Mouse (Mus musculus): ENCODE measurements around the gene Itpr1.

Gene Itpr1

DNA sequence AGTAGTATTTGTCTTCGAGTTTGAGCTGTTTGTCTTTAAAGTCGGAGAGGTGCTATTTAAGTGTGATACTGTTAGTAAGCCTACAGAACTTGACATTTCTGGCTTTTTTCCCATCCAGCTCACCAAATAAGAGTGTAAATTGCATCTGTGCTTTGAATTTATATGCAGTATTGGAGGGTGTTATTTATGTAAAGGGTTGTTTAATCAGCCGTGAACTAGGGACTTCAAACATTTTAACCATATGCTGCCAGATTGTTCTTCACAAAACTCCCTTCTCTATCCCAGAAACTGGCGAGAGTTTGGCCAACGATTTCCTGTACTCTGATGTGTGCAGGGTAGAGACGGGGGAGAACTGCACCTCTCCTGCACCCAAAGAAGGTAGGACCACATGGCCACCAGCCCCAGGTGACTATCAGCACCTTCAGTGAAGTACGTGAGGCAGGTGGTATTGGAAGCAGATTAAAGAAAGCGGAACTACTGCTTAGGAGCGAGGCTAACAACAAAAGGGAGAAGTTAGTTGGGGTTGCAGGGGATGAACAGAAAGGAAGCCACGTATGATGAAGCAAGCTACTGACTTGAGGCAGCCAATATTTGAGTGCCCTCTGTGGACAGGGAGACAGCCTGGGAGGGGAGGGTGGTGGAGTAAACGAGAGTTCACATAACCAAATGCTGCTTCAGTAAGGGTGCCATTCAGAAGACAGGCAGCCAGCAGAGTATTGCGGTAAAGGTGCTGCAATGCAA lies 304.5 kb downstream of the Itpr1 start:
- no peak for DNase-seq (ENCODE audit: low spot score)

DNA sequence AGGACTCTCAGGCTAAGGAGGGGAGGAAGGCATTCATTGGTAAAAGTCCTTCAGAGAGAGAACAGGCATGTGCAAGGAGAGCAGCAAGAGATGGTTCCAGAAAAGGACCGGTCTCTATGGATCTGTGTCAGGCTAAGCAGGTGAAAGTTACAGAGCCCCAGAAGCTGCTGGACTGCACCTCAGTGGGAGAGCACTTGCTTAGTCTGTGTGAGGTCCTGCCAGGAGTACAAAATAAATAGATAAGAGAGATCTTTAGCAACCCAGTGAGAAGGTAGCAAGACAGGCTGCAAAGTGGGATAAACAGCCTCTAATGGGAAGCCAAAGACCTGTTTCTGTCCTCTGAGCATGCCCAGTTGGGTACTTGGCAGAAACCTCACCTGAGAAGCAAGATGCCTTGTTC lies 305.1 kb downstream of the Itpr1 start:
- DNase-seq (ENCODE audit: low spot score), result no peak

DNA sequence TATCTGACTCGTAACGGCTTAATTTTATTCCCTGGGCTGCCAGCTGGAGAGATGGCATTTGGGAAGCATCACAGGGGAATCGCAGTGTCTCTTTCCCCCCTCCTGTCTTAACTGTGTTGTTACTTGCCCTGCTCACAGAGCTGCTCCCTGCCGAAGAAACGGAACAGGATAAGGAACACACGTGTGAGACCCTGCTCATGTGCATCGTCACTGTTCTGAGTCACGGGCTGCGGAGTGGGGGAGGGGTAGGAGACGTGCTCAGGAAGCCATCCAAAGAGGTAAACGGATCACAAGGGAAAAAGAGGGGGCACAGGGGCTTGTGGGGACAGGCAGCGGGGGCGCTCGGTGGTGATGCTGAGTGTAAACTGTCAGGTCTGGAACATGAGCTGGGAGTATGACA lies 305.7 kb downstream of the Itpr1 start:
- no peak for DNase-seq (ENCODE audit: low spot score)

GRCm38 (mm10) chr6:108519327-108519726 lies 306.4 kb downstream of the Itpr1 start:
- DNase-seq (ENCODE audit: low spot score), result no peak

GRCm38 (mm10) chr6:108523956-108524616 lies 311.2 kb downstream of the Itpr1 start:
- DNase-seq (ENCODE audit: low spot score), result no peak

DNA sequence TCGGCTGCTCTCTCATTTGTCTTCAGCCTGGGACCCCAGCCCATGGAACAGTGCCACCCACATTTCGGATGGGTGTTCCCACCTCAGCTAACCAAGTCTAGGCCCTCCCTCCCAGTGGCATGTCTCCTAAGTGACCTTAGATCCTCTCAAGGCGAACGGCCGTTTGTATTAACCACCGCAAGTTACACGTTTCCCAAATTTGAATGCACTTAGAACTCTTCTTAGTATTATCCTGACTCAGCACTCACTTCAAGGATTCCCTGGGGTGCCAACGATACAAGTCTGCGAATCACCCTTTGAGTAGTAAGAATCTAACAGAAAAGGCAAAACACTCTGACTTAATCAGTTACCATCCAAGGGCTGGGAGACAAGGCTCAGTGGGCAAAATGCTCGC lies 311.7 kb downstream of the Itpr1 start:
- no peak for DNase-seq (ENCODE audit: low spot score)

DNA sequence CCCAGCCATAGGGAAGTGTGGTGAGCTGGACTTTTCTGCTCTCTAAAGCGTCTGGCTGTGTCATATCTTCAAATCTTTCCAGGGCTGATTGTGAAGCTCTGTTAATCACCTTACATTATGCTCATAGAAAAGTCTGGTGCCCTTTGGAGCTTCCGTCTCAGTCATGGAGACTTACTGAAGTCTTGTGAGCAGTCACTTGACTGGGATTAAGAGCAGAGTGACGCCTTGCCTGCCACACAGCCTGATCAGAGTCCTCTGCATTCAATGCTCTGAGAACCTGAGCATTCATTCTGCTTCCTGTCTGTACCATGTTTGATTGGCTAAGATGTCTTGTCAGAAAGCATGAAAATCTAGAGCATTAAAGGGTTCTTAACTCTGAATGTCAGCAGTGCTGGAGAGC lies 314.7 kb downstream of the Itpr1 start:
- no peak for DNase-seq (ENCODE audit: low spot score)

- DNase-seq (ENCODE audit: low spot score), result no peak
Measured at GRCm38 (mm10) chr6:108527993-108528392, 315.1 kb downstream of the Itpr1 start.

GRCm38 (mm10) chr6:108529150-108529549 lies 316.3 kb downstream of the Itpr1 start:
- no peak for DNase-seq (ENCODE audit: low spot score)

DNA sequence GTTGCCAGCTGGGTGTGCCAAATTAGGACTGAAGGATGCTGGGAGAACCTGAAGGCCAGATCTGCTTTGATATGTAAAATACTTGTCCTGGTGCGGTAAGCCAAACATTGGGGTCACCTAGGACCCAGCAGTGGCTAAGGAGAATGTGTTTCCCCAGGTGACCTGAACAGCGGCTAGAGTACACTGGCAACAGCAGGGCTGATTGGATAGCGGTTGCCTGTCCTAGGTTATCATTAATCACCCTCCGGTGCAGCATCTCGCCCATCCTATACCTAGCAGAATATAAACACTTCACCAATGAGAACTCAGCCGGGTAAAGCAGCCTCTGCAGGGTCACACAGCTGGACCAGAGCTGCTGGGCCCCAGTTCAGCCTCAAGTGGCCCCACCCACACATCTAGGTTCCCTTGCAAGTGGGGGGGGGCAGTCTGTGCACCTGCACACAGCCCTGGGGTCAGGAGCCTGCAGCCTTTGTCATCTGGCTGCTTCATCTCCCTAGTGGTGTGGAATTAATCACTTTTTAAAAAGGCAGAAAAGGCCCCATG lies 318.0 kb downstream of the Itpr1 start:
- DNase-seq (ENCODE audit: low spot score), result no peak

GRCm38 (mm10) chr6:108531324-108532311 lies 318.7 kb downstream of the Itpr1 start:
- no peak for DNase-seq (ENCODE audit: low spot score)

DNA sequence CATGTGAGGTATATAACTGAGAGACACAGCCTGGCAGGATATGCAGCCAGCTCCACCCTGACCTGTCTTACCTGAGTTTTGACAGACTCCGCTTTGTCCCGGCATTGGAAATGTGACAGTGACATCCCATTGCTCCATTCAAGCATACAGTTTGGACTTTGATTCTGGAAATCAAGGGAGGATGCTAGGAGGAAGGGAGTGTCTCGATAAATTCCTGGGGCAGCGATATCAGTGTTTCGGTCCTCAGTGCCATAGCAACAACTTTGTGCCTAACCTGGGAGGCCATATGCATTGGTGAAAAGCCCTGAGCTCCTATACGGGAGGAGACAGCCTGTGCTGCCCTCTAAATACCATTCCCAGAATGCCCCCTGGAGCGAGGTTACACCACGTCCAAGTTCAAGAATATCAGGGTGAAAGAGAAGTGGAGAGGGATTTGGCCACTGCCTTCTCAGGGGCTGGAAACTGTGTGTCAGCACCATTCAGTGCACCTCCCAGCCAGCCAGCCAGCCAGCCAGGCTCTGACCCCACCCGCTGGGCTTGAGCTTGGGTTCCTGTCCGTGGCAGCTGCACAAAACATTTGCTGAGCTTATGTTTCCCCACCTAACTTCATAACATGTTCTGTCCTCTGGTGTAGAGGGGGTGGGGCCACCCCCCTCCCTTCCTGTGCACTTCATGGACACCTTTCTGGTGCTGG lies 319.7 kb downstream of the Itpr1 start:
- no peak for DNase-seq (ENCODE audit: low spot score)

DNA sequence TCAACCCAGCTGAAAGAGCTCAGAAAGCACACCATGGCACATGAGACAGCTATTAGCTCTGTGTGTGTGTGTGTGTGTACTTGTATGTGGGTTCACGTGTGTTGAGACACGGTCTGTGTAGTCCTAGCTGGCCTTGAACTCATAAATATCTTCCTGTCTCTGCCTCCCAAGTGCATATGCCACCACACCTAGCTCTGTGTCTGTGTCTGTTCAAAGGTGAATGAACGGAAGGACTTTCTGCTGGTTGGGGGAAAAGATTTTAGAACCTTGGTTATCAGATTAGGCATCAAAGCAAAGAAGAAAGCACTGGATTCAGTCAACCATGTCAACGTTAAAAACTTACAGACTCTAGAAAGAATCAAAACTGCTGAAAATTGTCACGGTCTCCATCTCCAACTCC lies 321.2 kb downstream of the Itpr1 start:
- no peak for DNase-seq (ENCODE audit: low spot score)

- DNase-seq (ENCODE audit: low spot score), result no peak
Measured at GRCm38 (mm10) chr6:108534596-108534995, 321.7 kb downstream of the Itpr1 start.

DNA sequence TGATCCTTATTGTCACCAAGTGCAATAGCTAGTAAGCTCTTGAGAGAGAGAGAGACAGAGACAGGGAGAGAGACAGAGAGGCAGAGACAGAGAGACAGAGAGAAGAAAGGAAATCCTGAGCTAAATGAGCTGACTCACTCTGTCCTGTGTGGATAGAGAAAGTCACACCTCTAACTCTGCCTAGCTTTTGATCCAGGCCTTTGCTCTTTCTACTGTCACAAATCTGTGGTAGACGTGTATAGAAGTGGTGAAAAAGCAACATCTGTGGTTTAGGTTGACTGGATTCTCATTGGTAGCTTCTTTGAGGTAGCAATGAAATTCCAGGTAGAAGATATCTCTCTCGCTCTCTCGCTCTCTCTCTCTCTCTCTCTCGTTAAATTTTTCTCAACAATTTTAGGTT lies 322.4 kb downstream of the Itpr1 start:
- no peak for DNase-seq (ENCODE audit: low spot score)

- DNase-seq (ENCODE audit: low spot score), result no peak
Measured at GRCm38 (mm10) chr6:108536546-108537317, 323.8 kb downstream of the Itpr1 start.

- DNase-seq (ENCODE audit: low spot score), result no peak
Measured at GRCm38 (mm10) chr6:108538406-108538805, 325.5 kb downstream of the Itpr1 start.

DNA sequence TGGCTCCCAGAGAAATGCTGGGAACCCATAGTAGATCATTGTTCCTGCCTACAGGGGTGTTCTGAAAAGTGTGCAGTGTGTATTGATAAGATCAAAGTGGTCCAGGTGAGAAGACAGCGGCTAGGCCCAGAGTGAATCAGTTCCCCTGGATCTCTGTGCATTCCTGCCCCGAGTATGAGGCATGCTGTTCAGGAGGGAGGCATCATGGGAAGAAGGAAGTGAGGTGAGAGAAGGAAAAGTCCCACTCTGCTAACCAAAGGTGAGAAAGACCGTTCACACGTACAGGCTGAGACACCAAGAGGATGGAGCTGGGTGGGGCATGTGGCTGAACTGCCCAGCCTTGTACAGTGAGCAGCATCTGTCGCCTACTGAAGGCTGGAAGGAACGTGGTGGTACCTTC lies 327.5 kb downstream of the Itpr1 start:
- DNase-seq (ENCODE audit: low spot score), result no peak

GRCm38 (mm10) chr6:108544917-108545316 lies 332.0 kb downstream of the Itpr1 start:
- no peak for DNase-seq (ENCODE audit: low spot score)

DNA sequence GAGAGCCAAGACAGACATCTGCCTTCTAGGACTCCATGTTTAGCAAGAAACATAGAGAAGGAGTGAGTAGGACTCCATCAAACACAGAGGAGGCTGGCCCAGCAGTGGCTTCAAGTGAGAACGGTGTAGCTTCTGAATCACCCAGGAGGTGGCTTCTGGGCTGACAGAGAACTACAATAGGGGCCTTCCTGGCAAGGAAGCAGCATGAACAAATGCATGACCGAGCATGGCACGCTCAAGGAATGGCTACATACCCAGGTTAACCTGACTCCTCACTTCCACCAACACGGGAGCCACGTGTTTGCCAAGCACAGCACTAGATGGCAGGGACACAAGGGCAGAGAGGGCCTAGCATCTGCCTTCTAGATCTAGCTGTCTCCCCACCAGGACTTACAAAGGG lies 332.6 kb downstream of the Itpr1 start:
- no peak for DNase-seq (ENCODE audit: low spot score)

DNA sequence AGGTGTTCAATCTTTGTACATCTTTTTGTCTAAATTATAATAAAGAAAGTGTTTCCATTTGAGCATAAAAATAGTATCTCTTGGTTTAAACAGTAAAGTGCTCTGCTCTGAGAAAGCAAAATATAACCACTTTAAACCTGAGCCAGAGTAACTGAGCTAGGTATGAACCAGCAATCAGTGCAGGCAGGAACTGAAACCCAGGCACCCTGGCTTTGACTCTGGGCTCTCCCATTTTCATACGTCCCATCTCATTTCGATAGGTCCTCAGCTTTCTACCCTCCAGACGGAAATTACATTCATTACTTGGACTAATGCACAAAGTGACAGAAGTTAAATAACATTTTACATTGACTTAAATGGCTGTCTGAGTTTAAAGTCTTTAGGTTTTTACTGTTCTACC lies 335.5 kb downstream of the Itpr1 start:
- no peak for DNase-seq (ENCODE audit: low spot score)
